In genomic region chr4:7979772-7980351, GRCm38 (mm10) we compare ENCODE assay signal across 11 mouse cellular contexts.
"Had no signal": no experiment of that assay in that cellular context is flagged by ENCODE, and none has a peak within 500 bp of the region (broad histone marks: within the 10 kb centered on the region; RNA-seq: fewer than 3 reads in every experiment).

No protein-coding gene starts in this region.

- H3K4me3 ChIP-seq: kidney, embryonic 15.5 days; left cerebral cortex, adult 2 months; limb, embryonic 10.5 days; midbrain, embryonic 12.5 days had no signal

- H3K9ac ChIP-seq: kidney, embryonic 15.5 days; lung, embryonic 14.5 days; midbrain, embryonic 12.5 days had no signal

- H3K4me1 ChIP-seq: midbrain, embryonic 12.5 days had no signal

- H3K36me3 ChIP-seq: kidney, embryonic 15.5 days; limb, embryonic 10.5 days; midbrain, embryonic 12.5 days had no signal

- DNase-seq: kidney, postnatal 14 days; lung, embryonic 14.5 days; lung, postnatal 10 days; lung, postnatal 4 days; thymus, postnatal 4 days had no signal

- H3K27me3 ChIP-seq: kidney, embryonic 15.5 days; midbrain, embryonic 12.5 days had no signal

- H3K27ac ChIP-seq: kidney, embryonic 15.5 days; left cerebral cortex, adult 2 months; limb, embryonic 10.5 days; midbrain, embryonic 12.5 days; stomach, postnatal 0 days had no signal

- H3K9me3 ChIP-seq: kidney, embryonic 15.5 days; limb, embryonic 10.5 days; midbrain, embryonic 12.5 days had no signal

- H3K4me2 ChIP-seq: kidney, embryonic 15.5 days; liver, embryonic 11.5 days; lung, embryonic 14.5 days; midbrain, embryonic 12.5 days had no signal
